Mouse (Mus musculus) stomach, embryonic 16.5 days (tissue): ENCODE measurements around the gene Sox1. TPM values are rescaled to one million over a fixed set of nuclear protein-coding genes. Genes with fewer than 3 reads are reported as not detected.

Source experiments
- ATAC-seq: fragments of 200-750 bp; cut with Nextera tagmentation; 2 replicates; pipeline ENCODE4 v1.8.0; 2017; ENCODE audit warnings: moderate number of reproducible peaks, moderate TSS enrichment; ENCODE audit not compliant: insufficient read depth, low FRiP score
- H3K27ac ChIP-seq: fragments of 300-500 bp; sonication (generic); 2 replicates; pipeline ENCODE4 v1.5.1; 2014; ENCODE audit warnings: low read length
- H3K27me3 ChIP-seq: fragments of 300-500 bp; sonication (generic); 2 replicates; pipeline ENCODE4 v1.6.1; 2014; ENCODE audit warnings: low read length, control low read depth, mixed read lengths; ENCODE audit not compliant: control insufficient read depth, insufficient read depth
- H3K36me3 ChIP-seq: fragments of 300-500 bp; sonication (generic); 2 replicates; pipeline ENCODE4 v1.6.1; 2014; ENCODE audit warnings: low read length; ENCODE audit not compliant: control insufficient read depth, insufficient read depth
- H3K4me1 ChIP-seq: fragments of 300-500 bp; sonication (generic); 2 replicates; pipeline ENCODE4 v1.6.1; 2014; ENCODE audit warnings: low read length, control low read depth, mixed read lengths; ENCODE audit not compliant: control insufficient read depth, insufficient read depth
- H3K4me2 ChIP-seq: fragments of 300-500 bp; sonication (generic); 2 replicates; pipeline ENCODE4 v1.6.1; 2014; ENCODE audit warnings: low read depth, low read length, mixed read lengths
- H3K4me3 ChIP-seq: fragments of 300-500 bp; sonication (generic); replicated peaks from 2 replicates; pipeline ENCODE4 v1.5.1; 2014; ENCODE audit warnings: mild to moderate bottlenecking, low read length
- H3K9ac ChIP-seq: fragments of 300-500 bp; sonication (generic); 2 replicates; pipeline ENCODE4 v1.6.1; 2014; ENCODE audit warnings: low read length
- H3K9me3 ChIP-seq: fragments of 300-500 bp; sonication (generic); replicated peaks from 2 replicates; pipeline ENCODE4 v1.6.1; 2016; ENCODE audit warnings: low read length, control low read depth; ENCODE audit not compliant: control insufficient read depth
- WGBS: fragments of 180-500 bp; shearing (Covaris S2); extraction: QIAGEN DNeasy Blood & Tissue Kit; methylation state at CpG from one replicate; pipeline ENCODE4 v1.1.7; 2014; 5-methylcytosine and 5-hydroxymethylcytosine counted together
- polyA plus RNA-seq: library from polyadenylated mRNA; unstranded; fragments of >200 nt; fragmentation: Nextera tagmentation; extraction: Ambion mirVana; gene quantifications from 2 replicates; pipeline ENCODE4 v1.2.1, GENCODE M21; 2015

Sox1 gene
- polyA plus RNA-seq, 1 experiment from 2014 or later = not detected

DNA sequence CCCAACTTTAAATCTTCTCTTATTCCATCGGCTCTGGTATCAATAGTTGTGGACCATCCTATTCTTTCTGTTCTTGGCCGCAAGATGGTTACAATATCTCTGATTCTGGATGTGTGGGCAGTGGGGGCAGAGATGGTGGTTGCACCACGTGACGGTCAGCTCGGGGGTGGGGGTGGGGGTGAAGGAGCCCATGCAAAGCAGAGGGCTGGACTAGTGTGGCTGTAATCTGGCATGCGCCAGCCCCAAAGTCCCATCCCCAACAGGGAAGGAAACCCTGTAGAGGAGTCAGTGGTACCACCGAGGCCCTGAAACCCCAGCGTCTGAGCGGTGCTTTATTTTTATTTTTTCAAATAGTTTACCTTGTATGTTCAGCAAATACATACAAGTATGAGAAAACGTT lies 12.9 kb downstream of the Sox1 start:
- H3K4me2 ChIP-seq = no peak overlapping the region
- no peak overlapping the region for H3K27ac ChIP-seq
- H3K9ac ChIP-seq = no peak overlapping the region
- WGBS = 22% methylated on average over 10 of the region's 10 CpGs
- H3K27me3 ChIP-seq = peaks cover 57% of the 10 kb centered on the region
- H3K4me1 ChIP-seq = no peaks in the 10 kb centered on the region
- no peaks in the 10 kb centered on the region for H3K36me3 ChIP-seq
- no peak overlapping the region for H3K4me3 ChIP-seq
- H3K9me3 ChIP-seq = 0 out of 2 replicates have a peak, but pooled peaks cover 3% of the 10 kb centered on the region
- no peak for ATAC-seq

DNA sequence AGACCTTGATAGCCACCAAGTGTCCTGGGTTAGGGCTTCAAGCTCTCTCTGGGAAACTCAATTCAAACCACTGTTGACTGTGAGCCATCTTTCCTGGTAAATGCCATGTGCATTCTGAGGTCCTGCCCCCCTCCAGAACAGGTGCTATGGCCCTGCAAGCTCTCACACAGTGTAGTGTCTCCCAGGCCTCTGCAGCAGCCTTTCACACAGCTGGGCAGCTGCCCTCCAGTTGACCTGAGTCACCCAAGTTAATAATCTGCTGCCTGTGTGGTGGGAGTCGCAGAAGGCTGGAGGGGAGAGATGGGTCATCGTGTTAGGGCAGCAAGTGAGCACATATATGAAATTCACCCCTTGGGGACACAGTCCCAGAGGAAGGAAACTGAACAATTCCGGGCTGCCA lies 14.9 kb downstream of the Sox1 start:
- Histone ChIP-seq H3K4me1 (no peaks in the 10 kb centered on the region), H3K4me2 (no peak overlapping the region), H3K27ac (no peak overlapping the region), H3K9me3 (0 out of 2 replicates have a peak, but pooled peaks cover 3% of the 10 kb centered on the region), H3K27me3 (peaks cover 44% of the 10 kb centered on the region), H3K4me3 (no peak overlapping the region), H3K36me3 (no peaks in the 10 kb centered on the region), H3K9ac (no peak overlapping the region)
- WGBS = 35% methylated on average over 3 of the region's 3 CpGs
- ATAC-seq = no peak

DNA sequence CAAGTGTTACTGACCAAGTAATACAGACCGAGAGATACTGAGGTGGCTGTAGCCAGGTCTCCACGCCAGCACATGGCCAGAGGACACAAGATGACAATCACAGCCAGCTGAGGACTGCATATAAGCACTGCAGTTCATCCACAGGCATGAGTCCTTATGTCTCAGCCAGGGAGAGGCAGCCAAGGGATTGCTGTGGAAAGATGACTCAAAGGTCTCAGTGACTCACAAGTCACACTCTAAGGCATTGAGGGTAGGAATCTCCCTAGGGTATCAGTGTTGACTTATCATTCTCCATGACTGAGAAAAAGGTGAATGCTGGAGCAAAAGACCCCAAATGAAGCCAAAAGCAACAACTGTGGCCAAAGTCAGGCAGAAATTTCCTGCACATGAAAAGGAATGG lies 22.0 kb downstream of the Sox1 start:
- H3K36me3 ChIP-seq = no peaks in the 10 kb centered on the region
- no peak for ATAC-seq
- H3K9me3 ChIP-seq = no peaks in the 10 kb centered on the region
- H3K27me3 ChIP-seq = peaks cover 10% of the 10 kb centered on the region
- H3K4me1 ChIP-seq = no peaks in the 10 kb centered on the region
- H3K4me2 ChIP-seq = no peak overlapping the region
- H3K27ac ChIP-seq = no peak overlapping the region
- WGBS = 78% methylated on average over 2 of the region's 2 CpGs
- H3K9ac ChIP-seq = no peak overlapping the region
- no peak overlapping the region for H3K4me3 ChIP-seq

DNA sequence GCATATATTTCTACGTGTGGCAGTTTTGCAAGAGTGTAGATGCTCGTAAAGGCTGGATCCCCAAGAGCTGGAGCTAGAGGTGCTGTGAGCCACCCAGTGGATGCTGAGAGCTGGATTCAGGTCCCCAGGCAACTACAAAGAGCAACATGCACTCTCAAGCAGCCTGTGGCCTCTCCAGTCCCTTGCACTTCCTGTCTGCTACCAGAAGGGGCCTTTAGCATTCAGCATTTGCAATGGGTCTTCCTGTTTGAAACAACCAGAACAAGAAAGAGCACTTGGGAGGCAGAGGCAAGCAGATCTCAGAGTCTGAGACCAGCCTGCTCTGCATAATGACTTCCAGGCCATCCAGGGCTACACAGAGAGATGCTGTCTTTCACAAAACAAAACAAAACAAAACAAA lies 25.4 kb downstream of the Sox1 start:
- 69% methylated on average over 2 of the region's 2 CpGs for WGBS
- Histone ChIP-seq H3K4me2 (no peak overlapping the region), H3K9ac (no peak overlapping the region), H3K9me3 (no peaks in the 10 kb centered on the region), H3K4me3 (no peak overlapping the region), H3K27me3 (peaks cover 14% of the 10 kb centered on the region; the same call in 1 of the 2 replicates), H3K27ac (no peak overlapping the region), H3K4me1 (no peaks in the 10 kb centered on the region), H3K36me3 (no peaks in the 10 kb centered on the region)
- no peak for ATAC-seq

DNA sequence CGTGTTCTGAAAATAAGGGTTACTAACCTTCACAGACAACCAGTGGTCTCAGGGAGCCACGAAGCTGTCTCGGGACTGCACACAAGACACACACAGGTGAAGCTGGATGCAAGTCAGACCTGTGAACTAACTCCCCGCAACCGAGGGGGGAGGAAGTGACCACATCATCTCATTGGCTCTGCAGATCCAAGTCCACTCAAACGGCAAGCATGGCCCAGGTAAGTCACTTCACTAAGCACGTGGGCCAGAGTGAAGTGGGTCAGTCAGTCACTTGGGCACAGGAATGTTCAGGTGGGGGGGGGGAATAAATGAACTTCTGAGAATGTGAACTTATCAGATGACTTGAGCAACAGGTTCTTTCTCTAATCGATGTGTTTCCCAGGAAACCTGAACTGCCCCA lies 30.8 kb downstream of the Sox1 start:
- H3K36me3 ChIP-seq = no peaks in the 10 kb centered on the region
- no peaks in the 10 kb centered on the region; the same call in 1 of the 2 replicates for H3K4me1 ChIP-seq
- H3K9ac ChIP-seq = no peak overlapping the region
- WGBS = 79% methylated on average over 8 of the region's 8 CpGs
- H3K4me3 ChIP-seq = no peak overlapping the region
- no peak overlapping the region for H3K27ac ChIP-seq
- H3K27me3 ChIP-seq = peaks cover 62% of the 10 kb centered on the region
- no peaks in the 10 kb centered on the region for H3K9me3 ChIP-seq
- no peak for ATAC-seq
- H3K4me2 ChIP-seq = no peak overlapping the region

DNA sequence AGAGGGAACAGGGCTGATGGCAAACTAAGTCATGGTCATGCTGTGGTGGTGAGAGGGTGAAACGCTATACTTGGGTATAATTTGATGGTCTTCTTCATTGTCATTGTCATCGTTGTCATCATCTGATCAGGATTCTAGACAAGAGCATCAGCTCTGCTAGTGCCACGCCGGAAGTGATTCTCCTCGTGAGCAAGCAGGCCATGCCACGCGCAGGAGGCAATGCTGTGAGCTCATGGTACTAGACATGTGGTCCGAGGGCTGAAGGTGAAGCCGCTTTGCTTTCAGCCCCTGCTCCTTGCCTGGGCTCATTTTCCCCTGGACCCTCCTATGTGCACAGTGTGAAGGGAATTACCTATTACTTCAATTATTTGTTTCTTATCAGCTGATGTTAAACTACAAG lies 32.3 kb downstream of the Sox1 start:
- Histone ChIP-seq H3K36me3 (no peaks in the 10 kb centered on the region), H3K9ac (no peak overlapping the region), H3K9me3 (no peaks in the 10 kb centered on the region), H3K27ac (no peak overlapping the region), H3K4me2 (no peak overlapping the region), H3K4me1 (no peaks in the 10 kb centered on the region; the same call in 1 of the 2 replicates), H3K27me3 (peaks cover 76% of the 10 kb centered on the region), H3K4me3 (no peak overlapping the region)
- ATAC-seq = no peak
- WGBS = 71% methylated on average over 9 of the region's 9 CpGs

DNA sequence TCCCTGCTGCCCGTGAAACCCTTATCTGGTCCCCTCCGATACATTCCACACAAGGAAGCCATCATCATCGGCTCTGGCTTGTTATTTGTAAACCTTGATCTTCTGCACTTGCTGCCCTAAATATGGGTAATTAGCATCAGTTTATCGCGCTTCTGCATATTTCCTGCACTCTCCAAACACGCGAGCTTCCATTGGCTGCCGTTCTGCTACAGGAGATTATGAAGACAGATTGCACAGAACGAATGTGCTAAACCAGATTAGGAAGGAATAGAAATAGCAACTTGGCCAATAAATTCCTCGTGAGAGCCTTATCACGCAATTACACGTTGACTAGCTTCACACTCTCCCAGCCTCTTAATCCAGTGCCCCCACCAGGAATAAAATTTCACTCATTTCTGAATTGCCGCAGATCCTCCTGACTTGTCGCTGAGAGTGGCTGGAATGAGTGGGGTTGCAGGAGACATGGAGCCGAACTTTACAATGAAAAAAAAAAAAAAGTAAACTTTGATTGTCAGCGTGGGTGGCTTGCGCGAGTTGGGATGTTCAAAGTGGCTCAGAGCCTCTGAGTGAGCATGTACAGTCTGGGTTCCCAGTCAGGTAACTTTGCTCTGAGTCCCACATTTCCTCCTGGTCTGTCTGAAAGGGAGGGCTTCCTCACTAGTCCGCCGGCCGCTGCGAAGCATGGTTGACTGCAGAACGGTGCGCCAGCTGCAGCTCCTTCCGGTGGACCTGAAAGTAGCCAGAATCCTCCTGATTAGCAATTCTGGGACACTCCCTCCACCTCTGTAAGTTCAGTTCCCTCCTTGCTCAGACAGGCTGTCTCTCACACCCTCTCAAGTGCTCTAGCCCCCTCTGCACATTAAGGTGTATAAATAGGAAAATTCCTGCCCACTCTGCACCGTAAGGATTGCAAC lies 33.0 kb downstream of the Sox1 start:
- Histone ChIP-seq H3K9ac (no peak overlapping the region), H3K27ac (no peak overlapping the region), H3K4me2 (no peak overlapping the region), H3K4me3 (no peak overlapping the region), H3K9me3 (no peaks in the 10 kb centered on the region), H3K4me1 (no peaks in the 10 kb centered on the region; the same call in 1 of the 2 replicates), H3K36me3 (no peaks in the 10 kb centered on the region), H3K27me3 (peaks cover 84% of the 10 kb centered on the region)
- ATAC-seq = no peak
- WGBS = 18% methylated on average over 26 of the region's 26 CpGs

DNA sequence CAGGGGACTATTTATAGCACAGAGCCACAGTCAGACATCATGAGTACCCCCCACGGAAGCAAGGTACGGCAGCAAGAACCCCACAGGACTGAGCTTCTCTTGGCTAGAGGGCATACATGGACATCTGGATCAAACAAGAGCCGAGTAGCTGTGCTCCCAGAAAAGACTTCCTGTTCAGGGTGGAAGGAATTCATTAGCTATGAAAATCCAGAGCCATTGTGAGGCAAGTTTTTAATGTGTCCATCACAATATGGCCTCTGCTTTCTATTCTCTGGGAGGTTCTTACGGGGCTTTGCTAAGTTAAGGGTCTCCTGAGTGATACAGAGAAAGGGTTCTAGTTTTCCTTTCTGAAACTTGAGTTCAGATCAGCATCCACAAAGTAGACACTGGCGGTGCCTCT lies 33.8 kb downstream of the Sox1 start:
- H3K4me2 ChIP-seq = no peak overlapping the region
- ATAC-seq = no peak
- WGBS = 35% methylated on average over 5 of the region's 5 CpGs
- H3K4me3 ChIP-seq = no peak overlapping the region
- no peaks in the 10 kb centered on the region for H3K9me3 ChIP-seq
- H3K27me3 ChIP-seq = peaks cover 86% of the 10 kb centered on the region
- no peaks in the 10 kb centered on the region; the same call in 1 of the 2 replicates for H3K4me1 ChIP-seq
- H3K36me3 ChIP-seq = no peaks in the 10 kb centered on the region
- no peak overlapping the region for H3K27ac ChIP-seq
- no peak overlapping the region for H3K9ac ChIP-seq

DNA sequence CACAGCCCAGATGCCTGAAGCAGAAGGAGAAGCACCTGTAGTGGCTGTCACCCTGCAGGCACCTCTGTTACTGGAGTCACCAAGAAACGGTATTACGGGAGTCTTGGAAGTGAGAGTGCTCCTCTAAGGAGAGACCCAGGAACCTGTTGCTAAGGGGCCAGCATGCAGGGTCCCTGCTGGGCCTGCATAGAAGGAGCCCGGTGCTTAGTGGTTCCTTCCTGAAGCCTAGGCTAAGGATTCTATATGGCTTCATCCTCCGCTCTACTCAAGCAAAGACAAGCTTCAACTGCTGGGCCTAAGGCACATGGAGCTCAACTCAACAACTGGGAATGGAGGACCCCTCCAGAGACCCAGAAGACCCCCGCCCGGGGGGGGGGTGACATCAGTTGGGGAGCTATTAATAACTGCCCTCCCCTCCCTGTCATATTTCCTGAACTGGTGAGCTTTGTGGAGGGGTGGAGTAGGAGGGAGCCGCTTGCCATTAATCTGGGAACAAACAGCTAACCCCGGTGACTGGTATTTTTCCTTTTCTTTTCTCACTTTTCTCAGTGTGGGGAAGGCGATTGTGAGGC lies 34.6 kb downstream of the Sox1 start:
- Histone ChIP-seq H3K36me3 (no peaks in the 10 kb centered on the region), H3K4me3 (no peak overlapping the region), H3K4me2 (no peak overlapping the region), H3K27me3 (peaks cover 81% of the 10 kb centered on the region), H3K4me1 (no peaks in the 10 kb centered on the region; the same call in 1 of the 2 replicates), H3K27ac (no peak overlapping the region), H3K9me3 (no peaks in the 10 kb centered on the region), H3K9ac (no peak overlapping the region)
- WGBS = 10% methylated on average over 9 of the region's 9 CpGs
- ATAC-seq = no peak
